Mouse (Mus musculus) CH12.LX (cell line): ENCODE measurements at regions not wholly inside any gene's neighbourhood (a gene's known extent, or its start where the extent isn't known, plus 50 kb on each side); places are given as distances from the start of the nearest gene placed in this dataset.

Experiments
- DNase-seq: peaks from one replicate; pipeline ENCODE4 v3.0.0-alpha.2; 2013; ENCODE audit errors: extremely low read depth
- H3K27ac ChIP-seq: 2 replicates; pipeline ENCODE4 v1.5.1; 2012; ENCODE audit warnings: low read depth, mild to moderate bottlenecking, control low read depth, moderate library complexity; ENCODE audit not compliant: insufficient read depth
- H3K27me3 ChIP-seq: replicated peaks from 2 replicates; pipeline ENCODE3; 2012; ENCODE audit warnings: inconsistent platforms
- H3K36me3 ChIP-seq, 2 experiments: replicated peaks in 1 of 2; 2 replicates each; pipeline versions ENCODE3 to v1.6.1; 2012; ENCODE audit warnings: inconsistent platforms in 1 of 2, low read length in 1 of 2, mild to moderate bottlenecking in 1 of 2, mixed read lengths in 1 of 2, moderate library complexity in 1 of 2; ENCODE audit not compliant: control insufficient read depth in 1 of 2, insufficient read depth in 1 of 2
- H3K4me1 ChIP-seq, 2 experiments: 2 replicates each; pipeline ENCODE4 v1.6.1; 2012; ENCODE audit warnings: inconsistent platforms in 1 of 2, moderate library complexity in 1 of 2; ENCODE audit not compliant: insufficient read depth in 2 of 2, control insufficient read depth in 1 of 2
- H3K4me2 ChIP-seq: 2 replicates; pipeline ENCODE4 v1.6.1; 2012; ENCODE audit warnings: low read depth, mild to moderate bottlenecking, control low read depth; ENCODE audit not compliant: poor library complexity, insufficient read depth, severe bottlenecking
- H3K4me3 ChIP-seq, 3 experiments: fragments of 150-350 bp in 1 of 3; sonication (generic) in 1 of 3; replicated peaks in 1 of 3; 2 replicates each; pipeline versions ENCODE3 to v1.5.1; 2011 to 2012; ENCODE audit warnings: low read depth in 2 of 3, low read length in 2 of 3, mild to moderate bottlenecking in 2 of 3, moderate library complexity in 2 of 3, control low read depth in 1 of 3, improper control_type of control experiment in 1 of 3, inconsistent platforms in 1 of 3, mixed read lengths in 1 of 3; ENCODE audit not compliant: poor library complexity in 1 of 3
- H3K79me2 ChIP-seq: replicated peaks from 2 replicates; pipeline ENCODE4 v1.6.1; 2012; ENCODE audit warnings: mild to moderate bottlenecking, moderate library complexity; ENCODE audit not compliant: control insufficient read depth, poor library complexity, insufficient read depth, severe bottlenecking; ENCODE audit errors: extremely low read depth
- H3K9ac ChIP-seq: 2 replicates; pipeline ENCODE4 v1.6.1; 2012; ENCODE audit warnings: low read depth, mild to moderate bottlenecking, control low read depth, moderate library complexity; ENCODE audit not compliant: insufficient read depth
- H3K9me3 ChIP-seq: replicated peaks from 2 replicates; pipeline ENCODE3; 2012; ENCODE audit warnings: low read length, inconsistent platforms, mixed read lengths
- BHLHE40 ChIP-seq: IDR thresholded peaks from 2 replicates; pipeline ENCODE4 v1.6.1; 2011; ENCODE audit warnings: mild to moderate bottlenecking, low read depth, low read length, improper control_type of control experiment
- CHD2 ChIP-seq: IDR thresholded peaks from 2 replicates; pipeline ENCODE4 v1.6.1; 2011; ENCODE audit warnings: low read length, improper control_type of control experiment
- EP300 ChIP-seq: IDR thresholded peaks from 2 replicates; pipeline ENCODE4 v1.6.1; 2011; ENCODE audit warnings: low read length, improper control_type of control experiment
- ETS1 ChIP-seq: conservative IDR thresholded peaks from 2 replicates; pipeline ENCODE4 v1.6.1; 2012; ENCODE audit warnings: low read depth, mild to moderate bottlenecking, inconsistent platforms, low read length, improper control_type of control experiment, moderate library complexity
- JUN ChIP-seq: IDR thresholded peaks from 2 replicates; pipeline ENCODE4 v1.6.1; 2011; ENCODE audit warnings: low read depth, mild to moderate bottlenecking, low read length, improper control_type of control experiment, moderate library complexity; ENCODE audit not compliant: insufficient read depth
- MAFK ChIP-seq: IDR thresholded peaks from 2 replicates; pipeline ENCODE4 v1.6.1; 2011; ENCODE audit warnings: low read length, improper control_type of control experiment; ENCODE audit not compliant: insufficient replicate concordance
- MAX ChIP-seq: IDR thresholded peaks from 2 replicates; pipeline ENCODE4 v1.6.1; 2011; ENCODE audit warnings: low read length, improper control_type of control experiment
- MAZ ChIP-seq: IDR thresholded peaks from 2 replicates; pipeline ENCODE4 v1.6.1; 2012; ENCODE audit warnings: low read depth, mild to moderate bottlenecking, inconsistent platforms, low read length, improper control_type of control experiment, moderate library complexity
- MYC ChIP-seq: IDR thresholded peaks from 2 replicates; pipeline ENCODE4 v1.6.1; 2011; ENCODE audit warnings: low read depth, mild to moderate bottlenecking, improper control_type of control experiment, low read length
- NELFE ChIP-seq: IDR thresholded peaks from 2 replicates; pipeline ENCODE4 v1.6.1; 2011; ENCODE audit warnings: low read depth, low read length, improper control_type of control experiment
- PAX5 ChIP-seq: IDR thresholded peaks from 2 replicates; pipeline ENCODE4 v1.6.1; 2012; ENCODE audit warnings: low read length, inconsistent platforms, mixed read lengths
- RAD21 ChIP-seq: IDR thresholded peaks from 2 replicates; pipeline ENCODE4 v1.6.1; 2011; ENCODE audit warnings: low read depth, mild to moderate bottlenecking, low read length, improper control_type of control experiment, moderate library complexity
- RCOR1 ChIP-seq: conservative IDR thresholded peaks from 2 replicates; pipeline ENCODE4 v1.6.1; 2012; ENCODE audit warnings: low read depth, mild to moderate bottlenecking, inconsistent platforms, low read length, improper control_type of control experiment
- SMC3 ChIP-seq: IDR thresholded peaks from 2 replicates; pipeline ENCODE4 v1.6.1; 2011; ENCODE audit warnings: low read depth, low read length, improper control_type of control experiment
- TBP ChIP-seq: conservative IDR thresholded peaks from 2 replicates; pipeline ENCODE4 v1.6.1; 2011; ENCODE audit warnings: low read depth, low read length, improper control_type of control experiment
- UBTF ChIP-seq: IDR thresholded peaks from 2 replicates; pipeline ENCODE4 v1.6.1; 2012; ENCODE audit warnings: low read depth, mild to moderate bottlenecking, inconsistent platforms, low read length, improper control_type of control experiment, moderate library complexity
- USF2 ChIP-seq: conservative IDR thresholded peaks from 2 replicates; pipeline ENCODE4 v1.6.1; 2011; ENCODE audit warnings: low read depth, low read length, improper control_type of control experiment
- ZKSCAN1 ChIP-seq: IDR thresholded peaks from 2 replicates; pipeline ENCODE4 v1.6.1; 2012; ENCODE audit warnings: low read depth, inconsistent platforms, low read length, improper control_type of control experiment, borderline replicate concordance
- ZMIZ1 ChIP-seq: IDR thresholded peaks from 2 replicates; pipeline ENCODE4 v1.6.1; 2012; ENCODE audit warnings: low read depth, mild to moderate bottlenecking, inconsistent platforms, low read length, improper control_type of control experiment
- dilution Hi-C: fragments of 300-500 bp; cut with MboI; formaldehyde crosslinking; loops from 2 replicates; pipeline ENCODE4 v1.14.3; 2020; ENCODE audit warnings: low sequenced_read_pairs; ENCODE audit not compliant: extremely low pct_unique_long_range_greater_than_20kb, extremely low pct_ligation_motif_present
- in situ Hi-C: fragments of 300-500 bp; cut with MboI; formaldehyde crosslinking; loops from 3 replicates; pipeline ENCODE4 v1.14.3; 2019; ENCODE audit warnings: low sequenced_read_pairs, low pct_ligation_motif_present, low pct_unique_long_range_greater_than_20kb, mixed read lengths

DNA sequence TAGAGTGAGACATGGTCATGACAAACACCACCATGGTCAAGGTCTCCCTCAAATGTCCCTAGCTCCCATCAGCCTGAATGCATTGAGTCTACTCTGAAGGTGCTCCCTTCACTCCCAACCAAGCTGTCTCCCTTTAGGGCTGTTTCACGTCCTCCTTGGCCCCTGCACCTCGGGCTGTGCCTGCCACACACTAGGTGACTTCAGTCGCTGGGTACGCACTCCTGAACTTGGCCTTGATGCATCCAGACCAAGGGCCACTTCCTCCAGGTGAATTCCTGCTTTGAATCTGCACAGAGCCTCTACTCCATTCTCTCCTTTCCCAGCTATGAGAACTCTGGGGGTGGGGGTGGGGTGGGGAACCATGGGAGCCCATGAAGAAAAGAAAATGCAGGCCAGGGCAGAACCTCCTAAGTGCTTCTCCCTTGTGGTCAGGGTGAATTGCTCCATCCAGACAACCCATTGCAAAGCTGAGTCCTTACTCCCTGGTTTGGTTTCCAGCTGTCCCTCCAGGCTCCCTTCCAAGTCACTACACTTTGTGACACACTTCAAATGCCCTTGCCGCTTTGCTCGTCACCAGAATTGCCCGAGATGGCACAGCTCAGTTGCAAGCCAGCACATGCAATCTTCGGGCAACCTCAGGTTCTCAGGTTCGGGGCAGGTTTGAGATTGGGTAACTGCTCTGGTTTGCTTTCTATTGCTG, 65.3 kb upstream of the 1700021F07Rik start:
- TF ChIP-seq SMC3 (no peak), USF2 (no peak)
- TF ChIP-seq, all 38 proteins: peak for 0
- no peak overlapping the region for H3K4me3 ChIP-seq

GRCm38 (mm10) chr2:173457624-173458320, 64.6 kb upstream of the 1700021F07Rik start:
- no peak for DNase-seq
- dilution Hi-C loops, result no loop called here
- H3K4me1 ChIP-seq, result 0 out of 4 replicates have a peak, but pooled peaks cover 0 to 3% of the 10 kb centered on the region in 2 experiments
- H3K4me3 ChIP-seq, result no peak overlapping the region
- peaks cover 4% of the 10 kb centered on the region for H3K27me3 ChIP-seq
- no peak overlapping the region for H3K27ac ChIP-seq
- H3K4me2 ChIP-seq, result no peak overlapping the region
- H3K9me3 ChIP-seq, result peaks cover 19% of the 10 kb centered on the region
- TF ChIP-seq TBP, result no peak
- no peak for TF ChIP-seq ETS1
- no peak for TF ChIP-seq MAX
- no peak for TF ChIP-seq RCOR1
- no peak for TF ChIP-seq MYC
- TF ChIP-seq ZKSCAN1, result no peak
- no peak for TF ChIP-seq MAFK
- H3K9ac ChIP-seq, result no peak overlapping the region
- no peaks in the 10 kb centered on the region for H3K36me3 ChIP-seq
- no peaks in the 10 kb centered on the region for H3K79me2 ChIP-seq
- in situ Hi-C loops, result loop anchor here (10.0 kb wide), 2 partner anchors 67 to 183 kb away; partner anchors contain the start of genes 1700021F07Rik and Pmepa1

More for the DNA sequence above, 65.3 kb upstream of the 1700021F07Rik start:
- no peaks in the 10 kb centered on the region for H3K79me2 ChIP-seq
- no peak overlapping the region for H3K9ac ChIP-seq
- no peak overlapping the region for H3K27ac ChIP-seq
- H3K36me3 ChIP-seq, result no peaks in the 10 kb centered on the region
- in situ Hi-C loops (loop anchor here (10.0 kb wide), 2 partner anchors 68 to 182 kb away; partner anchors contain the start of genes 1700021F07Rik and Pmepa1), dilution Hi-C loops (no loop called here)
- peaks cover 0 to 5% of the 10 kb centered on the region in 2 experiments; a peak in 2 of 4 replicates for H3K4me1 ChIP-seq
- H3K27me3 ChIP-seq, result peaks cover 4% of the 10 kb centered on the region
- H3K4me2 ChIP-seq, result no peak overlapping the region
- peaks cover 19% of the 10 kb centered on the region for H3K9me3 ChIP-seq
- no peak for DNase-seq

- 0 out of 4 replicates have a peak, but pooled peaks cover 0 to 2% of the 10 kb centered on the region in 2 experiments for H3K4me1 ChIP-seq
- no peaks in the 10 kb centered on the region for H3K36me3 ChIP-seq
- in situ Hi-C loops (loop anchor here (10.0 kb wide), 2 partner anchors 66 to 184 kb away; partner anchors contain the start of genes 1700021F07Rik and Pmepa1), dilution Hi-C loops (no loop called here)
- H3K4me2 ChIP-seq, result no peak overlapping the region
- no peaks in the 10 kb centered on the region for H3K79me2 ChIP-seq
- no peak overlapping the region for H3K9ac ChIP-seq
- H3K4me3 ChIP-seq, result no peak overlapping the region
- no peak for DNase-seq
- peaks cover 19% of the 10 kb centered on the region for H3K9me3 ChIP-seq
- no peak overlapping the region for H3K27ac ChIP-seq
- no peak for TF ChIP-seq SMC3
- TF ChIP-seq RAD21, result no peak
- TF ChIP-seq CHD2, result no peak
- no peak for TF ChIP-seq JUN
- no peak for TF ChIP-seq RCOR1
- TF ChIP-seq ETS1, result no peak
- TF ChIP-seq PAX5, result no peak
- TF ChIP-seq BHLHE40, result no peak
- no peak for TF ChIP-seq ZMIZ1
- TF ChIP-seq EP300, result no peak
- TF ChIP-seq MAZ, result no peak
- TF ChIP-seq UBTF, result no peak
- TF ChIP-seq NELFE, result no peak
- peaks cover 4% of the 10 kb centered on the region for H3K27me3 ChIP-seq
Observed at GRCm38 (mm10) chr2:173458861-173459260, 63.5 kb upstream of the 1700021F07Rik start.
